Mouse (Mus musculus): ENCODE data around the gene Cavin3. TPM values are rescaled to one million over a fixed set of nuclear protein-coding genes. Genes with fewer than 3 reads are reported as not detected.

Cavin3 gene
- polyA plus RNA-seq, 1 experiment from 2014 or later = 79.9 TPM

- no peak overlapping the region for H3K4me3 ChIP-seq (ENCODE audit: low read depth, low read length)
- 0 out of 2 replicates have a peak, but pooled peaks cover 4% of the 10 kb centered on the region for H3K4me1 ChIP-seq (replicated peaks; ENCODE audit: control insufficient read depth, insufficient read depth, low read length)
- no peak overlapping the region for H3K27ac ChIP-seq (ENCODE audit: low read depth, low read length)
- H3K4me2 ChIP-seq (replicated peaks; ENCODE audit: low read depth) = no peak overlapping the region
- no peak for ATAC-seq
- H3K27me3 ChIP-seq (replicated peaks; ENCODE audit: control insufficient read depth, insufficient read depth, low read length) = no peaks in the 10 kb centered on the region; the same call in 1 of the 2 replicates
- H3K9ac ChIP-seq (ENCODE audit: low read depth, low read length) = no peak overlapping the region
- no peaks in the 10 kb centered on the region for H3K9me3 ChIP-seq (ENCODE audit: control insufficient read depth)
- no peak for TF ChIP-seq CTCF (IDR thresholded peaks at IDR 0.05; ENCODE audit: low read depth)
- H3K36me3 ChIP-seq (ENCODE audit: control insufficient read depth, insufficient read depth) = no peaks in the 10 kb centered on the region
- 58% methylated on average over 5 of the region's 5 CpGs for WGBS
Measured at GRCm38 (mm10) chr7:105485029-105485428, 2.9 kb upstream of the Cavin3 start.

- ATAC-seq = peak; percentile 64; the same call in 1 of the 2 replicates
- WGBS = 29% methylated on average over 8 of the region's 8 CpGs
- Histone ChIP-seq H3K4me3 (ENCODE audit: low read depth, low read length) (peak overlapping the region; percentile 49), H3K27me3 (replicated peaks; ENCODE audit: control insufficient read depth, insufficient read depth, low read length) (no peaks in the 10 kb centered on the region; the same call in 1 of the 2 replicates), H3K4me1 (replicated peaks; ENCODE audit: control insufficient read depth, insufficient read depth, low read length) (0 out of 2 replicates have a peak, but pooled peaks cover 4% of the 10 kb centered on the region), H3K9ac (ENCODE audit: low read depth, low read length) (peak overlapping the region; percentile 65; the same call in 1 of the 2 replicates), H3K9me3 (ENCODE audit: control insufficient read depth) (no peaks in the 10 kb centered on the region), H3K27ac (ENCODE audit: low read depth, low read length) (peak overlapping the region; percentile 82), H3K4me2 (replicated peaks; ENCODE audit: low read depth) (peak overlapping the region; percentile 79), H3K36me3 (ENCODE audit: control insufficient read depth, insufficient read depth) (no peaks in the 10 kb centered on the region)
- no peak for TF ChIP-seq CTCF (IDR thresholded peaks at IDR 0.05; ENCODE audit: low read depth)
Measured at GRCm38 (mm10) chr7:105482426-105482825, 326 bp upstream of the Cavin3 start.

- Histone ChIP-seq H3K9ac (ENCODE audit: low read depth, low read length) (peak overlapping the region; percentile 65; the same call in 1 of the 2 replicates), H3K27me3 (replicated peaks; ENCODE audit: control insufficient read depth, insufficient read depth, low read length) (no peaks in the 10 kb centered on the region; the same call in 1 of the 2 replicates), H3K9me3 (ENCODE audit: control insufficient read depth) (no peaks in the 10 kb centered on the region), H3K4me1 (replicated peaks; ENCODE audit: control insufficient read depth, insufficient read depth, low read length) (0 out of 2 replicates have a peak, but pooled peaks cover 4% of the 10 kb centered on the region), H3K27ac (ENCODE audit: low read depth, low read length) (peak overlapping the region; percentile 82), H3K4me2 (replicated peaks; ENCODE audit: low read depth) (peak overlapping the region; percentile 79), H3K36me3 (ENCODE audit: control insufficient read depth, insufficient read depth) (no peaks in the 10 kb centered on the region), H3K4me3 (ENCODE audit: low read depth, low read length) (peak overlapping the region; percentile 49)
- 64% methylated on average over 23 of the region's 23 CpGs for WGBS
- no peak for ATAC-seq
- no peak for TF ChIP-seq CTCF (IDR thresholded peaks at IDR 0.05; ENCODE audit: low read depth)
Measured at GRCm38 (mm10) chr7:105480561-105481504, 1.3 kb downstream of the Cavin3 start.

GRCm38 (mm10) chr7:105480081-105480480 is 2.0 kb downstream of the Cavin3 start:
- H3K36me3 ChIP-seq (ENCODE audit: control insufficient read depth, insufficient read depth) = no peaks in the 10 kb centered on the region
- H3K27me3 ChIP-seq (replicated peaks; ENCODE audit: control insufficient read depth, insufficient read depth, low read length) = no peaks in the 10 kb centered on the region; the same call in 1 of the 2 replicates
- no peak overlapping the region for H3K9ac ChIP-seq (ENCODE audit: low read depth, low read length)
- H3K9me3 ChIP-seq (ENCODE audit: control insufficient read depth) = no peaks in the 10 kb centered on the region
- TF ChIP-seq CTCF (IDR thresholded peaks at IDR 0.05; ENCODE audit: low read depth) = no peak
- no peak for ATAC-seq
- H3K4me1 ChIP-seq (replicated peaks; ENCODE audit: control insufficient read depth, insufficient read depth, low read length) = 0 out of 2 replicates have a peak, but pooled peaks cover 4% of the 10 kb centered on the region
- H3K27ac ChIP-seq (ENCODE audit: low read depth, low read length) = no peak overlapping the region
- H3K4me3 ChIP-seq (ENCODE audit: low read depth, low read length) = no peak overlapping the region; the same call in 1 of the 2 replicates
- whole genome bisulfite sequencing = 59% methylated on average over 5 of the region's 5 CpGs
- no peak overlapping the region for H3K4me2 ChIP-seq (replicated peaks; ENCODE audit: low read depth)

- no peaks in the 10 kb centered on the region for H3K9me3 ChIP-seq (ENCODE audit: control insufficient read depth)
Measured at GRCm38 (mm10) chr7:105479232-105479631, 2.9 kb downstream of the Cavin3 start.

GRCm38 (mm10) chr7:105478344-105478743 is 3.8 kb downstream of the Cavin3 start:
- Histone ChIP-seq H3K27me3 (replicated peaks; ENCODE audit: control insufficient read depth, insufficient read depth, low read length) (no peaks in the 10 kb centered on the region; the same call in 1 of the 2 replicates), H3K36me3 (ENCODE audit: control insufficient read depth, insufficient read depth) (no peaks in the 10 kb centered on the region), H3K9ac (ENCODE audit: low read depth, low read length) (no peak overlapping the region), H3K4me2 (replicated peaks; ENCODE audit: low read depth) (no peak overlapping the region), H3K4me1 (replicated peaks; ENCODE audit: control insufficient read depth, insufficient read depth, low read length) (0 out of 2 replicates have a peak, but pooled peaks cover 4% of the 10 kb centered on the region), H3K9me3 (ENCODE audit: control insufficient read depth) (no peaks in the 10 kb centered on the region), H3K4me3 (ENCODE audit: low read depth, low read length) (no peak overlapping the region), H3K27ac (ENCODE audit: low read depth, low read length) (no peak overlapping the region)
- WGBS = 73% methylated on average over 8 of the region's 8 CpGs
- ATAC-seq = no peak
- no peak for TF ChIP-seq CTCF (IDR thresholded peaks at IDR 0.05; ENCODE audit: low read depth)

More at GRCm38 (mm10) chr7:105479232-105479631, 2.9 kb downstream of the Cavin3 start:
- no peak for ATAC-seq
- WGBS = 81% methylated on average over 6 of the region's 6 CpGs
- H3K27me3 ChIP-seq (replicated peaks; ENCODE audit: control insufficient read depth, insufficient read depth, low read length) = no peaks in the 10 kb centered on the region; the same call in 1 of the 2 replicates
- 0 out of 2 replicates have a peak, but pooled peaks cover 4% of the 10 kb centered on the region for H3K4me1 ChIP-seq (replicated peaks; ENCODE audit: control insufficient read depth, insufficient read depth, low read length)
- no peaks in the 10 kb centered on the region for H3K36me3 ChIP-seq (ENCODE audit: control insufficient read depth, insufficient read depth)
- no peak overlapping the region for H3K27ac ChIP-seq (ENCODE audit: low read depth, low read length)
- H3K4me2 ChIP-seq (replicated peaks; ENCODE audit: low read depth) = no peak overlapping the region
- no peak overlapping the region for H3K4me3 ChIP-seq (ENCODE audit: low read depth, low read length)
- H3K9ac ChIP-seq (ENCODE audit: low read depth, low read length) = no peak overlapping the region
- TF ChIP-seq CTCF (IDR thresholded peaks at IDR 0.05; ENCODE audit: low read depth) = no peak

Measured in intestine, postnatal 0 days (tissue).